Mouse (Mus musculus) layer of hippocampus, postnatal 25 days (tissue): ENCODE measurements around the gene Chn1. TPM values are rescaled to one million over a fixed set of nuclear protein-coding genes. Genes with fewer than 3 reads are reported as not detected.

Source experiments
- DNase-seq, 2 experiments: peaks; one replicate each; pipeline ENCODE4 v3.0.0; 2022; ENCODE audit warnings: mixed read lengths in 2 of 2, low spot score in 1 of 2; ENCODE audit errors: extremely low spot score in 1 of 2
- total RNA-seq, 2 experiments: library from RNA; stranded (reverse); gene quantifications; 2 replicates each; pipeline ENCODE4 v1.2.3; 2021

The Chn1 gene
- total RNA-seq, 2 experiments from 2014 or later, result 1,740 to 1,825 TPM

DNA sequence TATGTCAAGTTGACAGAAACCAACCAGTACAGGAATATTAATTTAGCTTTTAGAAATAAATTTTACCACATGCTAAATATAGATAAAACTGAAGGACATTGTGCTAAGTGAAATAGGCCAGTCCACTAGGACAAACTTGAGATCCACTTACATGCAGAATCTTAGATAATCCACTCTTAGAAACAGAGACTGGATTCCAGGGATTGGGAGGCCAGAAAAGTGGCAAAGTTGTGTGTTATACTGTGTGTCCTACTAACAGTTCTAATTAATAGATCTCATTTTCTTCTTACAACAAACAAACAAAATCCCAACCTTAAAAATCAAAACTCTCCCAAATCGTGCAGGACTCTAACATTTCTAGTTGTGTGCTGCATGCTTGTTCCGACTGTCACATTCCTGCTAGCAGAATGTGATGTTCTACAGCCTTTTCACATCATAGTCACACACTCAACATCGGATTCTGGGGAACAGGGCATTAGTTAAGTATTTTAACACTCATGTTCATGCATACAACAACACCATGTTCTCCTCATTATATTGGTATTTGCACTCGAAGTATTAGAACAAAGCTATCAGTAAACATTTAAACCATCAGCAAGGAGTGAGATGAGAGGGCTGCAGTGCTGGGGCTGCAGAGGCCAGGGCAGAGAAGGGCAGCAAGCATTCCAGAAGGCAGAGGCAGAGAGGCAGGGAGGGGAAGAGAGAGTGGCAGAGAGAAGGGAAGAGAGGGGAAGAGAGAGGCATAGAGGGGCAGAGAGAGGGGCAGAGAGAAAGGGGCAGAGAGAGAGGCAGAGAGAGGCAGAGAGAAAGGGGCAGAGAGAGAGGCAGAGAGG lies 120.9 kb downstream of the Chn1 start:
- DNase-seq, result no peak

DNA sequence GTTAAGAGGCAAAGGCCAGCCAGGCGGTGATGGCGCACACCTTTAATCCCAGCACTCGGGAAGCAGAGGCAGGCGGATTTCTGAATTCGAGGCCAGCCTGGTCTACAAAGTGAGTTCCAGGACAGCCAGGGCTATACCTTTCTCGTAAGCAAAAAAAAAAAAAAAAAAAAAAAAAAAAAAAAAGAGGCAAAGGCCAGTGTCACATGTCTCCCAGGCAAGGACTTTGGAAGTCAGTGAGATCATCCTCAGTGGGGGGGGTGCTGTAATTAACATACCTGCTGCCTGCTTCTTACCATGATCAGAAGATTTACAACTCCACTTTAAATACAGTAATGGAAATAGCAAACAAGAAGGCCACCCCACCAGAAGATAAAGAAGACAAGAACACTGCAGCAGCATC lies 137.5 kb downstream of the Chn1 start:
- DNase-seq, result no peak

DNA sequence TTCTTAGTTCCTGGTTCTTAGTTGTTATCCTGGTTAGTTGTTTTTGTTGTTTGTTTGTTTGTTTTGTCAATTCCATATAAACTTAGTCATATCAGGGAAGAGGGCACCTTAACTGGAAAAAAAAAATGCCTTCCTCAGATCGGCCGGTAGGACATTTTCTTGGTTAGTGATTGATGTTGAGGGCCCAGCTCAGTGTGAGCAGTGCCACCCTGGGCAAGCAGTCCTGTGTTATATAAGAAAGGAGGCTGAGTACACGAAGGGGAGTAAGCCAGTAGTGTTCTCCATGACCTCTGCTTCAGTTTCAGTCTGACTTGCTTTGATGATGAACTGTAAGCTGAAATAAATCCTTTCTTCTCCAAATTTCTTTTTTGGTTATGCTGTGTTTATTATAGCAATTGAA lies 138.8 kb downstream of the Chn1 start:
- DNase-seq, result no peak

DNA sequence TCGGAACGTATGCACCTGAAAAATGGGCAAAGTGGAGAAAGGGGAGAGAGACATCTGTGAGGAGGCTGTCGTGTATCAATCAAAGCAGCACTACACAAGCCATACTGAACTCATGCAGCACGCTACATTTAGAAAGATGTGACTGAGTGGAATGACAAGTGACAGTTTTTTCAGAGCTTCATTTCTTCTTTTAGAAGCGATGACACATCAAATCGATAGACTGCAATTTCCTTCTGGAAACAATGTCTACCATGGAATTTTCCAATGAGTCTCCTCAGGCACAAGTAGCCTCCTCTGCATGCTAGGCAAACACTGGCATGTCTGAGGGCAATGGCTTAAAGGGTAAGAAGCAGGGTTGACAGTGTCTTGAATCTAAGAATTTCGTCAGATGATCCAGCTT lies 143.3 kb downstream of the Chn1 start:
- DNase-seq, result no peak

DNA sequence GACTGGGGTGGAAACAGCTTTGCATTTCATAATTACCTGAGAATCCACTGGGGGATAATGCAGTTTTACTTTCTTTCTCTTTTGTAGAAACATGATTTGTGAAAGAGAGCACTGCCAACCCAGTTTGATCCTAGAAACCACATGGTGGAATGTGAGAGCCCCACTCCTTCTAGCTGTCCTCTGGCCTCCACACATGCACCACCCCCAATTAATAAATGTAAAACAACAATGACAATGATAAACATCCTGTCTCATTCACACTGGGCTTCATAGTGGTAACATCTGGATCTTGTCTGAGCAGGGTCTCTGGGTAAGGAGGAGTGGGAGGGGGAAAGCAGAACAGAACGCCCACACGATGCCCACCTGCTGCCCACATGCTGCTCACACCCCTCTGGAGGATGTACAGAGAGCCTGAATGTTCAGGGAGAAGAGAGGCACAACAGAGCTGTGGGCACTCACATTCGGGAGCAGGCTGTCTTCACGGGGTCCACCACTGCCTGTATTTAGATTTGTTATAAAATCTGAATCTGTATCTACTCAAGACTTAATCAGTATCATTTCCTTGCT lies 156.6 kb downstream of the Chn1 start:
- DNase-seq, result peak in 1 of 2 experiments; percentile 1

DNA sequence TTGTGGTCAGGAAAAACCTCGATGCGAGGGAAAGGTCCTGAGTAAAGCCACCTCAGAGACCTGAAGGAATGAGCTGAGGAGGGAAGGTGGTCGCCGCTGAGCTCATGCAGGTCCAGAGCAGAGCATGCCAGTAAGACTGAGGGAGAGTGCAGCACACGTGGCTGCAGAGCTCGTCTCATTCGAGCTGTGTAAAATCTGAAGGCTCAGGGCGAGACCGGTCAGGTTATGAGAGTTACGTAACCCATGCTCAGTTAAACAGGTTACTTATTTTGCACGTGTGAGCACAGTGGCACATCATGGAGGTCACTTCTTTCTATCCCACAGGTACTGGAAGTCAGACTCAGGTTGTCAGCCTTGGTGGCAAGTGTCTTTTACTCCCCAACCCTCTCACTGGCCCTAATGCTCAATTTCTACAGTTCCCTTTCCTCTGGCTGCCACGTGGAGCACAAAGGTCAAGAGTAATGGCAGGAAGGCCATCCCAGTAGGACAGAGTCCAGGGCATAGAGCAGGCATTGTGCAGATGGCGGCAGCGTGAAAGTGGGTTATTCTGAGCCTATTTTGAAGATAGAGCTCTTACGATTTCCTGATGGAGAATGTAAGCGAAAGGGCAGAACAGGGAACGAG lies 158.6 kb downstream of the Chn1 start:
- no peak for DNase-seq

DNA sequence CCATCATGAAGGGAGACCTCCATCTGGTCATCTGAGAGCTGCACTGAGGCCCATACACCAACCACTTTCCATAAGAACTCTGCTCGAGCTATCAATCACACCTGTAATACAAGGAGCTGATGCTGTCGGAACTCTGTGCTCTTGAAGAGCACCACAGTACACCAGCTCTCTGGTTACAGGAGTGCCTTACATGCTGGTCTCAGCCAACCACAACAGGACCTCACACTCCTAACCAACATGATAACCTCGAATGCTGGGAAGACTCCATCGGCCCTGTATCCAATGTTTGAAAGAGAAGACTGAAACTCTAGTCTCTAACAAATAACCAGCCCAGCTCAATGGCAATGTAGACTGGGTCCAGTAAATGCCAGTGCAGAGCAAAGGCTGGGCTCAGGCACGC lies 159.7 kb downstream of the Chn1 start:
- DNase-seq, result peak; percentile 2 to 5

DNA sequence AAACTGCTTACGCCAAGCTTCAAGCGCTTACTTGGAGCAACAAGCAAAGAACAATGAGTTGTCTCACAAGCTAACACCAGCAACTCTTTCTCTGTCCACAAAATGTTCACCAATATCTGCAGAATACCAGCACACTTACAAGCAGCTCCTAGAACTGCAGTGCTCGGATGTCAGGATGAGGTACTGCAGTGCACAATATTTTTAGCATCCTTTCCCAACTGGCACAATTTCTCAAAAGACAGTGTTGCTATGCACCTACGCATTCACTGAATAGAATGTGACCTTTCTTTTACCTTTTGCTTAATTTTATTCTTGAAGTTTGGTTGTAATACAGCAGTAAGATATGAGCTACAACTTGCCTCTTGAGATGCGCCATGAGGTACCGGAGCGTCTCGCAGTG lies 160.8 kb downstream of the Chn1 start:
- no peak for DNase-seq

DNA sequence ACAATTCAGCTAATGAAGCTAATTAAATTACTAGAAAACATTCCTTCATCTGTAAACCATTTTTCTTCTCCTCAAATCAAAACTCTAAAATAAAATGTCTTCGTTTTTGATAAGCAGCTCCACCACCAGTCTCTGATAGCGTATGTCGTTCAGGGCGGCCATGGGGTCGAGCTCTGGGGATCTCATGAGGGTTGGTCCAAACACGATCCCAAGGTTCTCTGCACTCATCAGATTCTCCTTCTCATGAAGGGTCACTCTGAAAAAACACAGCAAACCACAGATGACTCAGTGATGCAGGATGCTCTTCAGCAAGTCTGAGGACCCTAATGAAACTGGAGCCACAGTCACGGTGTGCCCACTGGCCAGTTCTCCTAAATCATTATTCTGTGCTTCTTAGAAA lies 162.2 kb downstream of the Chn1 start:
- DNase-seq, result no peak

DNA sequence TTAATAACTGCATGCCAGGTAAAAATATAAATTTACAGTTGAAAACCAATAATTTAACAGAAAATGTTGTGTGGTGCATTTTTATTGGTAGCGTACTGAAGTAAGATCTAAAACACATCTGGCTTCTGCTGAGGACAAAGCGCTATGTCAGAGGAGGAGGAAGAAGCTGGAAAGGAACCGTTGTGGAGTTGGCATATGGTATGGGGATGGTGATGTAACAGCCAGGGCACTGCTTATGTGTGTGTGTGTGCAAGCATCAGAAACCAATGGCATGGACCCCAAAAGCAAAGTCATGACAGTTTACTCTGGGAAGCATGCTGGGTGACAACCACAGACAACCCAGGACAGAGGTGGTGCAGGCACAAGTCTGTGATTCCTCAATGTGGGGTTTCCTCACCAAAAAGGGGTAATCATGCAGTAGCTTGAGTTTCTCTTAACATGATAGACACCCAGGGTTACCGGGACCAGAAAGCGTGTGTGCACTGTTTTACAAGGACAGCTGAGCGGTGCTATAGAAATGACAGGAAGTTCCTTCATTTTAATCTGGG lies 162.7 kb downstream of the Chn1 start:
- no peak for DNase-seq

DNA sequence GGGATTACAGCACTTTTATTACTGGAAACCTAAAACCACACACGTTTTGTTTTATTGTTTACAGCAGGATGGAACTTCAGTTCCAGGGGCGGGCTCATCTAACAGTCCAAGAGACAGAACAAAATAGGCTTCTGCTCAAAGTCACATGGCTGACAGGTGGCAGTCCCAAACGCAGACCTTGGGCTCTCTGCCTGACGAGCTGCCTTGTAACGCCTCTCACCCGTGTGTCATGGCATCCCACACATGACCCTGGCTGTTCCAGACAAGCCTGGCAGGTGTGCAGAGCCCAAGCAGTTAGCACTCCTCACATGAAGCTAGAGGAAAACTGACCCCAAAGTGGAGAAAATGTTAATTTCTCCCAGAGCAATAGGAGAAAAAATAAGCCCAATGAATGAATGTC lies 163.3 kb downstream of the Chn1 start:
- DNase-seq, result no peak

DNA sequence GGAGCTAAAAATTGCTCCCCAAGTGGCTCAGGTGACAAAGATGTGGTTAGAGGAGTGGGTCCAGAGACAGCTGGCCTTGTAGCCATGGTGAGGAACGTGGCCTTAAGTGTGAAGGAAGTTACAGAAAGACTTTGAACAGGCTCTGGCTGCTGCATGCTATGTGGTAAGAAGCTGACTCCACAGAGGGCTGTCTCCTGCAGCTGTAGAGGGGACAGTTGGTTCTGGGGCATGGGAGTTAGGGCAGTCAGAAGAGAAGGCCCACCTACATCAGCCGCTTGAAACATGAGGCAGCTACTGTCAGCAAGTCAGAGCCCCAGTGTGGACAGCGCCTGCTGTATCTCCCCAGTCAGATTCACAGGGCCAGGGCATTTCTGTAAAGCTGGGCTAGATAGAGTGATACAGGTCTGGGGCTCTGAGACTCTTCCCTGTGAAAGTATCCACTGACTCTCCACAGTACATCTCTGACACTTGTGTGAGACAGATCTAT lies 165.4 kb downstream of the Chn1 start:
- DNase-seq, result no peak

DNA sequence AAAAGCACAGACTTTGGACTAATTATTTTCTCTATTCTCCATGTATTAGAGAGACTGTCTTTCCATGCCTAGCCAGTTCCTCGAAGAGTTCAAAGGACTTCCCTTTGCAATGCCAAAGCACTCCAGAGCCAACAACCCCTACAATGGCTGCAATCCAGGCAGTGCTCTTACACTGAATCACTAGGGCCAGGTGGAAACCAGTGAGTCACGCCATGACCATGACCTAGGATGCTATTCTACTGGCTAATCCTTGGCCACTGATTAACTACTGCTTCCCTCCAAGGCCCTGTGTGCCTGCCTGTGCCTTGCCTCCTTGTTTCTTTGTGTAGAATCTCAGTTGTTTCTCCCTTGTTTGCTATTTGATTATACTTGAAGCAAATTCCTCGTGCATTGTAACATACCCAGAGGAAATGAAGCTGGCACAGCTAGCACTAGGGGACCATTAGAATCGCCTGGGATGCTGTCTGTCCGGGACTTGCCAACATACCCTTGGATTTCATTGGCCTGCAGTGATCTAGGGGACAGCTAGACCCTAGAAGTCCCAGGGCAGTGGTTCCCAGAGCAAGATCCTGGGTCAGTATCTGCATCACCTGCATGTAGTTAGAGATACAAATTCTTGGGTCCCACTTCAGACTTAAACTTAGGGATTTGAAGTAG lies 166.0 kb downstream of the Chn1 start:
- no peak for DNase-seq

DNA sequence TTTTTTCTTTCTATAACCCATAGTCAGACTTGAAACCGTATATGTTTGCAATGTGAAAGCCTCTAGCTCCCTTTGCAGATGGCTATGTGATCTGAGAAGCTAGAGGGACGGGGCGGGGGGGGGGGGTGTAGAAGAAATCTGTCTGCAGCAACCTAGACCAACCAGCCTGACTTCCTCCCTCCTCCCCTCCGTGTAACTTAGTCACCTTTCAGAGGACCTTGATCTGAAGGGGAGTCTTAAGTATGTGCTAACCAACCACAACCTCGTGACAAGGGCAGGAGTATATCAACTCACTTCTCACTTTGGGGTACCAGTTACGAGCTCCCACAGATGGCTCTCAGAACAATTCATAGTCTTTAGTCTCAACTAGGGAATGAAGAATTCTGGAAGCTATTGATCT lies 166.8 kb downstream of the Chn1 start:
- no peak for DNase-seq

DNA sequence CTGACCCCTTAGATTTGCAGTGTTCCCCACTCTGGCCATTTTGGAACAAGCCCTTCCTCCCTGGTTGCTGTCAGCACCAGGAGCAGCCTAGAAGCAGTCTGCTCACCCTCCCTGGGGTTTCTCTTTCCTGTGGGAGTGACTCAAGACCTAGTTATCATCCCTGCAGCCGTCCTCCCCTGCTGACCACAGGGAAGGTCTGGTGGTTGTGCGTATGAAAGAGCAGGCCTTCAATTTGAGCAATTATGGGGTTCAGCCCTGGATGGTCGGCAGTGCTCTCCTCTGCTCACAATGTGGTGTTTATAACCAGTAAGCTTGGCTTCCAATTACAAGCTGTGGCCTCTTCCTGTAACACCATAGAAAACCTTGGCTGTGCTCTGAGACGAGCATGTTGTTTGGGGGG lies 167.5 kb downstream of the Chn1 start:
- no peak for DNase-seq

DNA sequence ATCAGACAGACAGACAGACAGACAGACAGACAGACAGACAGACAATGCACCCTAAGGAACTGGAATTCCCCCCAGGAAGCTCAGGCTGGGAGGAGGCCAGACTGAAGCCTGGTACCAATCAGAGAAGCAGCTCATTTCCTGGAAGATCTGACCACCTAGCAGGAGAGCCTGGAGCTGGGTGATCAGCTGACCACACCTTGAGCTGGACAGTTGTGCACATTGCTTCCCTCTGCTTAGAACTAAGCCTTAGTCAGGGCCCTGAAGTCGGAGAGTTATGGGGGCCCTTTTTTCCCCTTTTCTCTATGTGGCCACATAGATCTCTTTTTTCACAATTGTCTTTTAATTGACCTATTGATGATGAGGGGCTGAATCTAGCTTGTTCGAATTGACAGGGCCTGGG lies 168.0 kb downstream of the Chn1 start:
- DNase-seq, result no peak

DNA sequence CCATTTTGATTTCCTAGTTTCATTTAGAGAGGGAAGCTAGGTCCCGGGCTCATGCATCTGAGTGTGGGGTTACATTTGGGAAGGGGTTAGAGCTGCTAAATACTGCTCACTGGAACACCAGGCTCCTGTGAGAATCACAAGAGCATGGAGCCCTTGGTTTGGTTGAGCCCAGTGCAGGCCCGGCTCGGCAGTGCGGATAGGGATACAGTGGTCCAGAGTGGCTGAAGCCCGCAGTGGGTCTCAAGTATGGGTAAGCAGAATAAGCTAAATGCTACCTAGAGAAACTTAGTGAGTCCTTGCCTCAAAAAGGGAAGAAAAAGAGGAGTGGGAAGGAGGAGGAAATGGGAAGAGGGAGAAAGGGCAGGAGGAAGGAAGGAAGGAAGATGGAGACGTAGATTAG lies 168.5 kb downstream of the Chn1 start:
- no peak for DNase-seq

DNA sequence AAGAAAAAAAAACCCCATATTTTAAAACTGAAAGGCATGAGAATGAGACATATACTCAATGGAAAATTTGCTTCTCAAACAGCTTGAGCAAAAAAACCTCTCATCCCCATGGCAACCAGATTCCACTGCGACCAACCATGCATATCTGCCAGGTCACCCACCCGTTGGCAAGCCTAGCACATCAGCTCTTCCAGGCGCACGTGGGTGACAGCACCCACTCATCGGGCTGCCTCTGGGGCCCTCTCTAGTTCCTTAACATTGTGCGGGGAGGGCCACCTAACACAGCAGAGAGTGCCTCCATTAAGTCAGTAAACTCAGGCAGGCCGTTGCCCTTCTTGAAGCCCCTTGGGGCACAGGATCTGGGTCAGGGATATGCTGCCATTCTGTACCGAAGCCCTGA lies 170.1 kb downstream of the Chn1 start:
- DNase-seq, result peak in 1 of 2 experiments; percentile 60

DNA sequence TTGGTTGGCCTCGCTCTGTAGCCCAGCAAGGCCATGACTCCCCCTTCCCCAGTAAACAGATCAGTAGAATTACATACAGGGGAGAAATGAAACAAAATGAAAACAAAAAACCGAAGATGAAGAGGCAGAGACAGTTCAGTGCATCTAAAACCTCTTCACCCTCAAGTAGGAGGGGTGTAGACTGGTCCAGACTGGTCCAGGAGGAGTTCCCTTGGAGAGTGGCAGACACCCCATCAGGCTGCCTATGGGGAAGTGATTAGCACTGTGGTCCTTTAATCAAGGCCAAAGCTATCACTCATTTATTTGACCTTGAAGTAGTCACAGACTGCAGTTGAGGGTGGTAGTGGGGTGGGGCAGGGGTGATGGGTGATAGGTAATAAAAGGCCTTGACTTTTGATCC lies 170.6 kb downstream of the Chn1 start:
- DNase-seq, result no peak

DNA sequence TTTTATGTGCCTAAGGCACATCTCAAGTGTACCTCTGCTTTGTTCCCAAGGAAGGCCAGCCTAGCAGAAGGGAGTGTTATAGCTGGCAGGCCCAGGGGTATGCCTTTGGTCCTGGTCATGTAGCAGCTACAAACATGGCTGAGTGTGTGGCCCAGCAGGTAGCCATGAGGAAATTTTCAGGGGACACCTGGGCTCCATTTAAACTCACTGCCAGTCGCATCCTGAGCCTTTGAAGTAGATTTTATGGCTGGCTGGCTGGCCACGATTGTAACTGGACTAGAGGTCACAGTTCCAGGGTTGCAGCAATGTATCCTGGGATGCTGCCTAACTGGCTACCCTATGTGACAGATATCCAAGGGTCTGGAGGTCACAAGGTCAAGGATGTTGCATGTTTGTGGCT lies 174.5 kb downstream of the Chn1 start:
- no peak for DNase-seq

DNA sequence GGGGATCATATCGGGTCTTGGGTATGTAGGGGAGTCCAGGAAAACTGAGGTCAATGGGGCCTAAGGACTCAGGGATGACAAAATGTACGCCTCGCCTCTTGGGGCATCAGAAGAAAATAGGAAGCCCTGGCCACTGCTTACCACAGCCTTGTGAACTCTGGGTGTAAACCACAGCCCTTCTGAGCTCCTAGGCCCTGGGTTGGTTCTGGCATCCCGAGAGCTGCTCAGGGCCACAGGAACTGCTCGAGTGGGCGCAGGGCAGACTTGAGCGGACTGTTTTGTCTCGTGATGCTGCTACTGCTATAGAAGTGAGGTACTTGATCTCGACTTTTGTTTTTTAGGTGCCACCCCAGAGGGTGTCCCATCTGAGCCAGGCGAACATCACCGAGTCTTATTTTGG lies 177.4 kb downstream of the Chn1 start:
- DNase-seq, result no peak
